Mouse (Mus musculus): ENCODE data around the gene Josd2.

The Josd2 gene

DNA sequence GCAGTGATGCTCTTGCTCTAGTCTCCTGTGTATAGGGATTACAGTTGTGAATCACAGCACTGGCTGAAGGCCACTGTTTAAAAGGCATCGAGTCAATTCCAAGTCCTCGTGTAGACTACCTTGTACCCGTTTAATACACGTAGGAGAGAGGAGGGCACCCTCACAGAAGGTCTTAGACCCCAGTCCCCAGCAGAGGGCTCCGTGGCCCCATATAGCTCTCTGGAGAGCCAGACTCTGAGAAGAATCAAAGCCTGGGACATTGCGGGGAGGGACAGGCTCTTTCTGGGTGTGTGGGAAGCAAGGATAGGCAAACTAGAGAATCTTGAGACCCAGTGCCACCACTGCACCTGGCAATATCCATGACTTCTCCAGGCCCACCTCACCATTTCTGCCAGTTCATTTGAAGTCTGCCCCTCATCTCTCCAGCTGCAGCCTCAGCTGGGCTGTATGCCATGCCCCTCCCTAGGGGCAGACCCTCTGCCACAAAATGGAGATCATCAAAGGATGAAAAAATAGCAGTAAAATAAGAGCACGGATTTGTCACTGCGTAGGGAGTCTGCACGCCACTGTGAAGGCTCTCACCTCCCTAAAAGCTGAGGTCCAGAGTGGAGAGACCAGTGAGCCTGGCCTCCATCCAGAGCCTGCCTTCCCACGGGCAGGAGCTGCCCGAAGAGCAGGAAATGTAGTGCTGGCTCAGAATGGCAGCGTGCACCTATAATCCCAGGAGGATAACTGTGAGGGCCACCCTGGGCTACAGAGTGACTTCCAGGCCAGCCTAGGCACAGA, 21.5 kb upstream of the Josd2 start:
- no peak for DNase-seq (ENCODE audit: low spot score)

DNA sequence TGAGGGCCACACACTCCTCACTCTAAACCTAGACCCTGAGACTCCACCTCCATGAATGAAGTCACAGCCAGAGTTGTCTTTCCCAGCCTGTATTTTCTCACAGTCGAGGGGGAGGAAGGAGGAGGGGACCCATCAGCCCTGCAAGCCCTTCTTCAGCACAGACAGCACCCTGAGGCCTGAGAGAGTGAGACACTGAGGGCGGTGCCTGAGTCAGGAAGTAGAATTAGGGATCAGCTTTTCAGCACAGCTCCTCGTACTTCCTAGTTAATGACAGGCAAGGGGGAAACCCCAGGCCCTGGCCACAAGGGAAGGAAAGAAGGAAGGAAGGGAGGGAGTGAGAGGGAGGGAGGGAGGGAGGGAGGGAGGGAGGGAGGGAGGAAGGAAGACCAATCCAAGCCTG, 14.5 kb upstream of the Josd2 start:
- DNase-seq (ENCODE audit: low spot score) = no peak

DNA sequence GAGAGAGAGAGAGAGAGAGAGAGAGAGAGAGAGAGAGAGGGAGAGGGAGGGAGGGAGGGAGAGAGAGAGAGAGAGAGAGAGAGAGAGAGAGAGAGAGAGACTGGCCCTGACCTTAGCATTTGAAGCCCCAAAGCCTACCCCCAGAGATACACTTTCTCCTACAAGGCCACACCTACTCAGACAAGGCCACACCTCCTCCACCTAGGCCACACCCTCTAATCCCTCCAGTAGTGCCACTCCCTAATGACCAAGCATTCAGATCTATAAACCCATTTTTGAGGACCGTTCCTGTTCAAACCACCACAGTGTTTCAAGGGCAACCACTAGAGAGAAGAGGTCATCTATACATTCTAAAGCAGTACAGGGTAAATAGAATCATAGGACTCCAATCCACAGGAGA, 11.5 kb upstream of the Josd2 start:
- no peak for DNase-seq (ENCODE audit: low spot score)

DNA sequence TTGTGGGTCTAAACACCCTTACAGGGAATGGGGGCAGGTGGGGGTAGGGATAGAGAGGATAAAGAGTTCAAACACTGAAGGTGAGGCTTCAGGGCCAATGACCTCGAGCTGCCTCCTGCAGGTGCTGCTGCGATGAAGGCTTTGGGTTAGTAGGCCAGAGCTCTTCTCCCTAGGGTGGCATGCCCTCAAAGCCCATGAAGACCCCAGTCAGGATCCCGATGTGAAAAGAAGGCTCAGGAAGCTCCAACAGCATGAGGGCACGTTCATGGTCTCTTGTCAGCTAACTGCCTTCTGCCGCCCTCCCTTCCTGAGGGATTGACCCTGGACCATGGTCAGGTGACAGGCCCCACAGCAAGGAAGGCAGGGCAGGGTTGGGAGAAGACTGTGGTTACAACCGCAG, 7.7 kb upstream of the Josd2 start:
- no peak for DNase-seq (ENCODE audit: low spot score)

DNA sequence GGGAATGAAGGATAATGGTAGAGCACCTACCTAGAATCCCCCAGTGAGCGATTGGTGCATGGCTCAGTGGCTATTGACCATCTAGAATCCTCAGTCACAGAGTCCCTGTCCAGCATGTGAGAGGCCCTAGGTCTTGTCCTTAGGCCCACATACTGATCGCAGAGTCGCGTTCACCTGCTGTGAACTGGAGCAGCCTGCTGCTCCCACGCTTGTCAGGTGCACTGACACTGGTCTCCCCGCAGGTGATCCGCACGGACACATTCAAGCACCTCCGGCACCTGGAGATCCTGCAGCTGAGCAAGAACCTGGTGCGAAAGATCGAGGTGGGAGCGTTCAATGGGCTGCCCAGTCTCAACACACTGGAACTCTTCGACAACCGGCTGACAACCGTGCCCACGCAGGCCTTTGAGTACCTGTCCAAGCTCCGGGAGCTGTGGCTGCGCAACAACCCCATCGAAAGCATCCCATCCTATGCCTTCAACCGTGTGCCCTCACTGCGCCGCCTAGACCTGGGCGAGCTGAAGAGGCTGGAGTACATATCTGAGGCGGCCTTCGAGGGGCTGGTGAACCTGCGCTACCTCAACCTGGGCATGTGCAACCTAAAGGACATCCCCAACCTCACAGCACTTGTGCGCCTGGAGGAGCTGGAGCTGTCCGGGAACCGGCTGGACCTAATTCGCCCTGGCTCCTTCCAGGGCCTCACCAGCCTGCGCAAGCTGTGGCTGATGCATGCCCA, 6.8 kb upstream of the Josd2 start:
- no peak for DNase-seq (ENCODE audit: low spot score)

DNA sequence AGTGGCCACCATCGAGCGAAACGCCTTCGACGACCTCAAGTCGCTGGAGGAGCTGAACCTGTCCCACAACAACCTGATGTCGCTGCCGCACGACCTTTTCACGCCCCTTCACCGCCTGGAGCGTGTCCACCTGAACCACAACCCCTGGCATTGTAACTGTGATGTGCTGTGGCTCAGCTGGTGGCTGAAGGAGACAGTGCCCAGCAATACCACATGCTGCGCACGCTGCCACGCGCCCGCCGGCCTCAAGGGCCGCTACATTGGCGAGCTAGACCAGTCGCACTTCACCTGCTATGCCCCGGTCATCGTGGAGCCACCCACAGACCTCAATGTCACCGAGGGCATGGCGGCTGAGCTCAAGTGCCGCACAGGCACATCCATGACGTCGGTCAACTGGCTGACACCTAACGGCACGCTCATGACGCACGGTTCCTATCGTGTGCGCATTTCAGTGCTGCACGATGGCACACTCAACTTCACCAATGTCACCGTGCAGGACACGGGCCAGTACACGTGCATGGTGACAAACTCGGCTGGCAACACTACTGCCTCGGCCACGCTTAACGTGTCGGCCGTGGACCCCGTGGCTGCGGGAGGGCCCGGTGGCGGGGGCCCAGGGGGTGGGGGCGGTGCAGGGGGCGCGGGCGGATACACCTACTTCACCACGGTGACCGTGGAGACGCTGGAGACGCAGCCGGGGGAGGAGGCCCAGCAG, 6.1 kb upstream of the Josd2 start:
- no peak for DNase-seq (ENCODE audit: low spot score)

DNA sequence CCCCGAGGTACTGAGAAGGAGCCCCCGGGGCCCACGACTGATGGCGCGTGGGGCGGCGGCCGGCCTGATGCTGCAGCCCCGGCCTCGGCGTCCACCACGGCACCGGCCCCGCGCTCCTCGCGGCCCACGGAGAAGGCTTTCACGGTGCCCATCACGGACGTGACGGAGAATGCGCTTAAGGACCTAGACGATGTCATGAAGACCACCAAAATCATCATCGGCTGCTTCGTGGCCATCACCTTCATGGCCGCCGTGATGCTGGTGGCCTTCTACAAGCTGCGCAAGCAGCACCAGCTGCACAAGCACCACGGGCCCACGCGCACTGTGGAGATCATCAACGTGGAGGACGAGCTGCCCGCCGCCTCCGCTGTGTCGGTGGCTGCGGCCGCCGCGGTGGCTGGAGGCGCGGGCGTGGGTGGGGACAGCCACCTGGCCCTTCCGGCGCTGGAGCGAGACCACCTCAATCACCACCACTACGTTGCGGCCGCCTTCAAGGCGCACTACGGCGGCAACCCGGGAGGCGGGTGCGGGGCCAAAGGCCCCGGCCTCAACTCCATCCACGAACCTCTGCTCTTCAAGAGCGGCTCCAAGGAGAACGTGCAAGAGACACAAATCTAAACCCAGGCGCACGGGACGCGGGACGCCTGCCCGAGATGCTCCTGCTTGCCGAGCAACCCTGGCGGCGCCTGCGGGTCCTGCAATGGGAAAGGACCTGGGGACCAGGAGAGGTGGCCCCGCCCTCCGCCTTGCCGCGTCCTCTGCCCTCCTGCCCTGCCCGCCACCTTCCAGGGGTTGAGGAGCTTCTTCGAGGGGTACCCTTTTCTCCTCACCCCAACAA, 5.3 kb upstream of the Josd2 start:
- no peak for DNase-seq (ENCODE audit: low spot score)

DNA sequence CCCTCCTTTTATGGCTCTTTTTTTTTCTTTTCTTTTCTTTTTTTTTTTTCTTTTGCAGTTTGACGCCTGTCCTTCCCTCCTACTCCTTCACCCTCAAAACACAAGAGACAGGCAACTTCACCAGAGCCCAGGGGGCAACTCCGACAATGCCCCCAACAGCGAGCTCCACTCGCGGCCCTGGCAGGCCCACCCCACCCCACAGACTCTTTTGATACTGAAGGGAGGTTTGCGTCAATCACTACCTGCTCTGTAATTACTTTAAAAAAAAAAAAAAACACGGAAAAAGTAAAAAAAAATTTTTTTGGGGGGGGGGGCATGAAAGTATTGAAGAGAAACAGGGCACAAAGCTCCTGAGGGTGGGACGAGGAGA, 4.7 kb upstream of the Josd2 start:
- no peak for DNase-seq (ENCODE audit: low spot score)

DNA sequence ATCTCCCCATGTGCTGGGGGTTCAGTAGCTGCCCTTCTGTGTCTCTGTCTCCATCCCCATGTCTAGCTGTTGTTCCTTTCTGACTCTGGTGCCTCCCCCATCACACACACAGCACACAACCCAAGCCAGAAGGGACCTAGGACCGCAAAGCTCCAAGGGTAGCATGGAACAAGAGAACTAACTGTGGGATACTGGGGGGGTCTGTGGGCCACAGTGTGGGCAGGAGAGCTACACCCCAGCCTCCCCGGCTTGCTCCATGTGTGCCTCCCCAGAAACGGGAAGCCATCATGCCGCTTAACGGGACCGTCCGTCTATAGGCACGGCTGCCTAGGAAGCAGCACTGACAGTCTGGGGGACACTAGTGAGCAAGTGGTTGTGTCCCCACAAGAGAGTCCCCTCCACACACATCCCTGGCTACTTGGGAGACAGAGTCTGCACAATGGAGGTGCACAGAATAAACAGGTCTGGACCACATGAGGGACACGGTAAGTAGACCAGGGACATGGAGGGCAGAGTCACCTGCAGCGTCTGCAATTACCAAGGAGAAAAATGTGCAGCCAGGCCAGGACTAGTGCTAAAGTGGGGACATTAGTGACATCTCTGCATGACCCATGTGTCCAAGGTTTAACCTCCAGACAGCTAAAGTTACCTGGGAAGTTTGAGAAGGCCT, 4.1 kb upstream of the Josd2 start:
- no peak for DNase-seq (ENCODE audit: low spot score)

DNA sequence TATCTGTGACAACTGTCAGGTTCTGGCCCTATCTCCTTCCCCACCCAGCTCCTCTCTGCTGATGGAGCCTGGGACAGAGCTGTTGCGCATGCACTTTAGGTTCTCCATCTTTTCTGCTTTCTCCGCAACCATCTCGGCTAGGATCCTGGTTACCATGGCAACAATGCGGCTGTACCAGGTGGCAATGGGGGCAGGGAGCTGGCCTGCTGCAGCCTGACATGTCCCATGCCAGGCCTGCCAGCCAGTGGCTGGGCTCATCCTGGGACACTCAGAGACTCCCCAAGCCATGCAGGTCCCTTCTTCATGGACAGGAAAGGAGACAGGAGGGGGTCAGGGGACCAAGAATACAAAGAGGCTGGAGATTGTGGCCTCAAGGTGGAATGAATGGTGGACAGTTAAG, 3.3 kb upstream of the Josd2 start:
- no peak for DNase-seq (ENCODE audit: low spot score)

DNA sequence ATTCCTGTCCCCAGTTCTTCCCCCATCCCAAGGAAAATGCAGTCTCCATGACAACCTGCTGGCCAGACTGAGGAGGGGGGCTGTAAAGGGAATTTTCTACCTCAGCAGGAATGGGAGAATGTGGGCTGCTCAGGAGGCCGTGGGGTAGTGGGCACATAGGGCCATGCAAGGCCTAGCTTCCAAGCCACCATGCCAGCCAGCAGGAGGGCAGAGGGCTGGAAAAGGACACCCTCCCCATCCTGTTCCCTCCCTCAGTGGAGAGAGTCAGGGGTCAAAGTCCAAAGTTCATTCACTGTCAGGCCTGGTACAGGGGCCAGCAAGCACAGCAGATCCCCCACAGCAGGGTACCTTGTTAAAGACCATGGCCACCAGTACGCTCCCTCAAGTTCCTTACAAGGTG, 2.7 kb upstream of the Josd2 start, which contains the start of gene Aspdh:
Aspdh (plus strand) TSS at position 281 of the 400 bp plus-strand sequence.
- DNase-seq (ENCODE audit: low spot score) = no peak

DNA sequence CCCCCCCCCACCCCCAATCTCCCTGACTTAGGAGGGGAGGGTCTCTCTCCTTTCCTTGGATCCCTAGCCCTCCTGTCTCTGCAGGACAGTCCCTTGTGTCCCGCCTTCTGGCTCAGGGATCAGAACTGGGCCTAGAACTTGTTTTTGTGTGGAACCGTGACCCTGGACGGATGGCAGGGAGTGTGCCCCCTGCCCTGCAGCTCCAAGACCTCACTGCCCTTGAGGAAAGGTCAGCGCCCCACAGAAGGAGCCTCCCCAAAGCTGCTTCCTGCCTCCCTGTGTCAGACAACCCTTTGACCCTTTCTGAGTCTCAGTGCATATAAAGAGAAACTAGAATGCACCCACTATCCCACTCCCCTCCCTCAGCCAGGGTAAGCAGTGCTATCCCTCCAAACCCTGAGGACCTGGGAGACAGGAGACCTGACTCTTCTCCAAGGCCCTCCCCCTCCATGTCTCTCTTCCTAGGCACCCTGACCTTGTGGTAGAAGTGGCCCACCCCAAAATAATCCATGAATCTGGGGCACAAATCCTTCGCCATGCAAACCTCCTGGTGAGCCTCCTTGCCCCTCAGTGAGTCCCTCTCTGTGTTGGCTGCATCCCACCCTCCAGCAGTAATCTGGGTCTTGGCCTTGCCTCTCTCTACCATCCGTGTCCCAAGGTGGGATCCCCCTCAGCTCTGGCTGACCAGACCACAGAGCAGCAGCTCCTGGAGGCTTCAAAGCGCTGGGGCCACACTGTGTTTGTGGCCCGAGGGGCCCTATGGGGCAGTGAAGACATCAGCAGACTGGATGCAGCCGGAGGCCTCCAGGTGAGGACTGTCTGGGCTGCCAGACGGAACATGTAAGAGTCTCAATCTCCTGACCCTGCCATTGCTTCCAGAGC, 1.5 kb upstream of the Josd2 start:
- no peak for DNase-seq (ENCODE audit: low spot score)

DNA sequence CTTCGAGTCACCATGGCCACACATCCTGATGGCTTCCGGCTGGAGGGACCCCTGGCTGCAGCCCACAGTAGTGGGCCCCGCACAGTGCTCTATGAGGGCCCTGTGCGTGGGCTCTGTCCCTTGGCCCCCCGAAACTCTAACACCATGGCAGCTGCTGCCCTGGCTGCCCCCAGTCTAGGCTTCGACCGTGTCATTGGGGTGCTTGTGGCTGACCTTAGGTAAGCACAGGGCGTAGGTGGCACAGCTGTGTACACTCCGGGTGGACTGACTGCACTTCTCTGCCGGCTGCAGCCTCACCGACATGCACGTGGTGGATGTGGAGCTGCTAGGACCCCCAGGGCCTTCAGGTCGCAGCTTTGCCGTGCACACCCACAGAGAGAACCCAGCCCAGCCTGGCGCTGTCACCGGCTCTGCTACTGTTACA, 880 bp upstream of the Josd2 start:
- no peak for DNase-seq (ENCODE audit: low spot score)

DNA sequence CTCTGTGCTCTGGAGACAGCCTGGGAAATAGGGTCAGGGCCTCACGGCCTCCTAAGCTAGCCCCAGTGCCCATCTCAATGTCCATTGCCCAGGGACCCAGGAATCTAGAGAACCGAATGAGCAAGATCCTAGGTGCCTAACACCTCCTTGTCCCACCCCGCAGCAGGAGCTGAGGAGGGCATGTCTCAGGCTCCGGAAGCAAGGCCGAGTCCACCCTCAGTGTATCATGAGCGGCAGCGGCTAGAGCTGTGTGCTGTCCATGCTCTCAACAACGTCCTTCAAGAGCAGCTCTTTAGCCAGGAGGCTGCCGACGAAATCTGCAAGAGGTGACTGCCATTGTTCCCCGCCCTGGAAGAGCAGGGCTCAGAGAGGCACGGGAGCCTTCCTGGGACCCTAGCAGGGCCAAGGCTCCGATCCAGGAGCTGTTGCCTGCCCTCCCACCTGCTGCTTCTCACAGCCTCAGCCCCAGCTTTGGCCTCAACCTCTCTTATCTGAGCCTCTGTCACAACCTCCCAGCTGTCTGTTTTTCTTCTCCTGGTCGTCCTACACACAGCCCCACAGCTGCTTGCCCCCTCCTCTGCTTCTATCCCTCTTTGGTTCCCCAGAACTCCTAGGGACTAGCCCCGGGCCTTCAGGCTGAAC, 985 bp downstream of the Josd2 start:
- DNase-seq (ENCODE audit: low spot score) = no peak

DNA sequence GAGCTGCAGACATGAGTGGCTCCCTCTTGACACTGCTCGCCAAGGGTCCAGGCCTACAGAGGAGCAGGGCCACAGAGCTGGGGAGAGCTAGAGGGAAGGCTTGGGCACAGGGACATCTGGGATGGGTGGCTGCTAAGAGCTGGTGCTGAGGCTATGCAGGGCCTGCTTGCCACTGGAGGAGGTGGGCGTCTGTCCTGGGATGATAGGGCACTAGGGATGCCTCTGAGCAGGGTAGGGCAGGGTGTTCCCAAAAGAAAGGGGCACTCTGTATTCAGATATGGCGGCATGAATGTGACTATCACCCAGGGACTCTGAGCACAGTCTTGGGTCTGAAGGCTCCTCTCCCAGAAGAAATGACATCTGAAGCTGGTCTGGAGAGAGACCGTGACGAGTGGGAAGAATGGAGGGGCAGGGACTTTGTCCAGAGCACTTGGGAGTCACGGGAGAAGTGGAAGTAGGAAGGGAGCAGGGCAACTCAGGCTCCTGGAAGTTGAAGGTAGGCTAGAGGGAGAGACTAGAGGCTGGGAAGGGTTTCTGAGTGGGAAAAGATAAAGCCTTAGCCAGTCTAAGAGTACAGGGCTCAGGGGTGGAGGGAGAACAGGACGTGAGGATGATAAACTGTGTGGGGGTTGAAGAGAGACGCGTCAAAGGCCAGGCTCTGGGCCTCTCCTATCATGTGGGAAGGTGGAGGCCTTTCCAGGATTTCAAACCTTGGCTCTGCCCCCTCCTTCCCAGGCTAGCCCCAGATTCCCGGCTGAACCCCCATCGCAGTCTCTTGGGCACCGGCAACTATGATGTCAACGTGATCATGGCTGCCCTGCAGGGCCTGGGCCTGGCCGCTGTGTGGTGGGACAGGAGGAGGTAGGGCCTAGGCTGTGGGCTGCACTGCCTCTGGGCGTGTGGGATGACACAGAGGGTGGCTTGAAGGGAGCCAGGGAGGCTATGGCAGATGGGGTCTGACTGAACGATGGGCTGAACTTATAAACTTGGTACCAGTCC, 2.2 kb downstream of the Josd2 start:
- DNase-seq (ENCODE audit: low spot score) = no peak

DNA sequence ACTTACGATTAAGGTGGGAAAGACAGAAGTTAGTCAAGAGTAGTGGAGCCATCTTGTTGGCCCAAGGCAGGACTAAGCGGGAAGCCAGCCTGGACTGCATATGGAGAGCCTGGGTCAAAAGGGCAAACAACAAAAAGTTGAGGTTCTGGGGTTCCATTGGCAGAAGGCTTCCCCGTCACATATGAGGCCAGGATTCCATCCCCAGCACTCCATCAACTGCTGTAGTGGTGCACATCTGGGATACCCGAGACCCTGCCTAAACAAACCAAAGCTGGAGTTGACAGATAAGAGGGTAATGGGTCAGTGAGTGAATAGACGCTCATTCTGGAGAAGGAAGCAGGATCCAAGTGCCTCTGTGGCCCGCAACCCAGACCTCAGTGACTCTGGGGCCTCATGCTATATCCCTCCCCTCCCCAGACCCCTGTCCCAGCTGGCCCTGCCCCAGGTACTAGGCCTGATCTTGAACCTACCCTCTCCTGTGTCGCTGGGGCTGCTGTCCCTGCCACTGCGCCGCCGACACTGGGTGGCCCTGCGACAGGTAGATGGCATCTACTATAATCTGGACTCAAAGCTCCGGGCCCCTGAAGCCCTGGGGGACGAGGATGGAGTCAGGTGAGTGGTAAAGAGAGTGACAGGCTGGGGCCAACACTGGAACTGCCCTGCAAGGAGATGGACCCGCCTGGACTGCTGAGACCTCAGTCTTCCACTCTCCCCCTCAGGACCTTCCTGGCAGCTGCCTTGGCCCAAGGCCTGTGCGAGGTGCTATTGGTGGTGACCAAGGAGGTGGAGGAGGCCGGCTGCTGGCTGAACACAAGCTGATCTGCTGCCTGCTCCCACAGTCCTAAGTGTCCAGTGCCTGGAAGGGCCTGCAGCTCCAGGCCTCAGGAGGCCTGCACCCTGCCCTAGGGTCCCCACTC, 3.2 kb downstream of the Josd2 start:
- no peak for DNase-seq (ENCODE audit: low spot score)

DNA sequence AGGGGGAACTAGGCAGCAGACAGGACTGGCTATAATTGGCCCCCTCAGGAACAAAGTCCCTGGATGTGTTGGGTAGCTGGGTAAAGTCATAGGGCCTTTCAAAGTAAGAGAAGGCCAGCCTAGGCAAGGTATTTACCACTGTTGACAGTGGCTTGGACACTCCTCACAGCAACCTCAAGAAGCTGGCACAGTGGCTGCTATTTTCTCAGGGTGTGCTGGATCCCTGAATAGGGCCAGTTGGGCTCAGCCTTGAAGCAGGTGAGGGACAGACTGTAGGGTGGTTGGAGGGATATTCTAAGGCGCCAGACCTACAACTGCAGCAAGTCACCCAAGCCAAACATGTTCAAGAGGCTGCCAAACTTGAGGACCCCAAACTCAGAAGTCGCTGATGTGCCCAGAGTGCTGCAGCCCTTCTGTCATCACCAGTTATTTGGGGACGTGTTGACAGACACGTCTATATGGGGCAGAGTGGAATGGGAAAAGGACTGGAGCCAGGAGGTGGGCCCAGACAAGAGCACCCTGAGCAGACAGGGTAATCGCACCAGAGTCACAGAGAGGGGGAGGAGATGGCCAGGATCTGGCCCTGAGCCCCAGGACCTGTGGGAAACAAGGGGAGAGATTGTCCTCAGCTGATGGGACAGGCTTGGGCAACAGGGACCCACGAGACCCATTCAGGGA, 4.2 kb downstream of the Josd2 start:
- no peak for DNase-seq (ENCODE audit: low spot score)
